Mouse (Mus musculus): Measurements from ENCODE around the gene Cdyl2.

Gene Cdyl2

DNA sequence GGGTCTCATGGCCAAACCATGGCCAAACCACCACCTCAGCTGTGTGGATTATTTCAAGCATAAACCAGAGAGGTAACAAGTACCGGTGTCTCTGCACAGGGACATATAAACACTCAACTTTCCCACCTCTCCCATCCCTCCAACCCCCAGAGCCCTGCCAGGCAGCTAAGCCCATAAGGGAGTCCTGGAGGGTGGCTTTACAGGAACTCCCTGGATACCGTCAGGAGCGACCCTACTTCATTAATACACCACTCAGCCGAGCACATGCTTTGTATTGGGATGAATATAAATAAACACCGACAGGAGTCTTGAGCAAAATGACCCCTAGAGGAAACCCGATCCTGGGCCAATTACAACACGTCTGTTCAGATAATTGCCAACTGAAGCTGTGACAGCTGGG, 194.0 kb downstream of the Cdyl2 start:
- DNase-seq (ENCODE audit: low spot score in 2 of 2) = no peak

DNA sequence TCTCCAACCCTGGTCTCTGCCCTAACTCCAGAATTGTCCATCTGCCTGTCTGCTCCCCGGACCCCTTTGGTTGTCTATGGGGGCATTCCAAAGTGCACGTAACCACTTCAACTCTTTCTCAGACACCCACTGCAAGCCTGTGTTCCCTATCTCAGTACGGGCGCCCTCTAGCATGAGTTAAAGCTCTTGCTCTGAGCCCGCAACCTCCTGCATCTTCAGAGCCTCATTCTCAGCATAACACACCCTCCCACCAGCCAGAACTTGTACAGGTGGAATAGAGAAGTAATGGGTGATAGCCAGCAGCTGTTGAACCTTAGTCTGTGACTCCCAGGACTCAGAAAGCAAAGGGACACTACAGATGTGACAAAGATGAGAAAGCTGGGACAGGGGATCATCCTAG, 196.0 kb downstream of the Cdyl2 start:
- no peak for DNase-seq (ENCODE audit: low spot score in 2 of 2)

DNA sequence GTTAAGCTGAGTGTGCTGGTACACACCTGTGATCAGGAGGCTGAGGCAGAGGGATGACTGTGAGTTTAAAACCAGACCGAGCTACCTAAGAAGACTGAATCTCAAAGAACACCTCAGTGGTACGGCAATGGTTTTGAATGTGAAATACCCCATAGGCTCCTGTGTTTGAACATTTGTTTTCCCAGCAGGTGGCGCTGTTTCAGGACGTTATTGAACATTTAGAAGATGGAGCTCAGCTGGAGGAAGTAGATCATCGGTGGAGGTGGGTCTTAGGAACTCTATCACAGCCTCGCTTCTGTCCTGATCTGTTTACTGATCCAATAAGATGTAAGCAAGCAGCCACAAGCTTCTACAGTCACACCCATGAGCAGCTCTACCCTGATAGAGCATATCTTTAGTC, 199.7 kb downstream of the Cdyl2 start:
- DNase-seq (ENCODE audit: low spot score in 2 of 2) = no peak

DNA sequence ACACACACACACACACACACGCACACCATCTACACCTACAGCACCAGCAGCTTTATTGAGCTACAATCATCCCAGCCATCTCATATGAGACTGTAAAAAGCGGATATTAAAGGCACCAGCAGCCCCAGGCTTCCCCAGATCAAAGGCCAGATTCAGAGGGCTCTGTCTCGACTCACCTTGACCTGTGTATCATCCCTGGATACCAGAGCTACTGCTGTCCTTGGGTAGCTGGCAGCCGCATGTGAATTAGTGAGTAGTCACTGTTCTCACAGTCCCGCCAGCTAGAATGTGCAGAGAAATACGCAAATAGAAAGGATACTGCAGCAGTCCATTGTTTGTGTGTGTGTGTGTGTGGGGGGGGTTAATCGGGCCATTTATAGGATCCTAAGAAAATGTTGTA, 204.1 kb downstream of the Cdyl2 start:
- no peak for DNase-seq (ENCODE audit: low spot score in 2 of 2)

DNA sequence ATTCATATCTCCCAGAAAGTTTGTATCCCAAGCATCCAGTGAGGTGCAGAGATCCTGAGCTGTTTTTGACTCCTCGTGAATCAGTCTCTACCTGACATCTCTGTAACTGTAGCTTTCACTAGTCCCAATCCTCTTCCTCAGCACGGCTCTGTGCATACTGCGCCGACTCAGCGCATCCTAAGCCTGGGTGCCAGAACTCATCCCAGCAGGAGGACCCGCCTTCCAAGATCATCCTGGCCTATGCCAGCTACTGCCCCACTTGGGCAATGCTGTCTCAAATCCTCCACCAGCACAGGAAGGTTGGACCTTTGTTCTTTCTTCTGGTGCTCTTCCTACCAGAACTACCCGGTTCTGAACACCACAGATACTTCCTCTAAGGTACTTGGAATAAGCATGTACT, 207.9 kb downstream of the Cdyl2 start:
- no peak for DNase-seq (ENCODE audit: low spot score in 2 of 2)

Measured in spleen, postnatal 14 days (tissue).